20 mouse cellular contexts compared by ENCODE assay signal in the genomic region with DNA sequence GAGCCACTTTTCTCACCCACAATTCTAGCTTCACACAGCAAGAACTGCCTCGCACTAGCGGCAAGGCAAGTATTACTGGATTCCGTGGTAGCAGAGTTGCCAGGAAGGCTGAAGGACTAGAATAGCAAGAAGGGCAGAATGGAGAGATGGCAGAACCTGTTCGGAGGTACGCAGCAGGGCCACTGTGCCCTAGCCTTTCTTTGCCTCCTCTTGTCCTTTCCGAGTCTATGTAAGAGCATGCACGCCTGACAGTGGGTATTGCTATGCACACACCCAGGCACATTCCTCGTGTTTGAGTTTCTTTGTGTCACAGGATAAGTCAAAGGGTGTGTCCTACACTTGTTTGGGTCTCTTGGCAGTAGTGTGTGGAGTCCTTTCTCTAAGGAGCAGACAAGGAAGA.
DNase-seq lines count a peak whose midpoint lies in the region; ATAC-seq lines count a peak whose summit lies in the region.
"Had no signal": no experiment of that assay in that cellular context is flagged by ENCODE, and none has a peak within 500 bp of the region (broad histone marks: within the 10 kb centered on the region; RNA-seq: fewer than 3 reads in every experiment).

No protein-coding gene starts in this region.

- H3K27ac ChIP-seq in heart, embryonic 12.5 days (ENCODE audit: poor library complexity, severe bottlenecking) = peak overlapping the region; percentile 36; the same call in 1 of the 2 replicates
- no peak overlapping the region for H3K27ac ChIP-seq in heart, embryonic 11.5 days (ENCODE audit: low read depth, low read length)
- peak overlapping the region; percentile 37 for H3K27ac ChIP-seq in lung, embryonic 15.5 days
- H3K27ac ChIP-seq: embryonic facial prominence, embryonic 12.5 days; hindbrain, postnatal 0 days; limb, embryonic 12.5 days; macrophage had no signal

- no peak for DNase-seq in lung, postnatal 14 days
- DNase-seq in R1 (ENCODE audit: low read depth, low spot score) (peak; percentile 79), ZHBTc4 (ENCODE audit: low read depth, low spot score) (peak; percentile 81)
- DNase-seq in adrenal gland, postnatal 4 days (ENCODE audit: low spot score in 2 of 2) = no peak
- DNase-seq: adrenal gland, adult 2 months; cerebellum, postnatal 14 days; gastrocnemius, postnatal 14 days; kidney, postnatal 10 days; layer of hippocampus, postnatal 36 days; thymus, postnatal 25 days had no signal

- ATAC-seq in heart, embryonic 12.5 days (ENCODE audit: insufficient number of reproducible peaks, low FRiP score) = no peak
- no peak for ATAC-seq in heart, embryonic 11.5 days (replicated peaks; ENCODE audit: insufficient number of reproducible peaks, low FRiP score, low TSS enrichment)
- peak; percentile 37; the same call in 1 of the 2 replicates for ATAC-seq in lung, embryonic 15.5 days (ENCODE audit: borderline replicate concordance, extremely low read depth, low FRiP score, low TSS enrichment)
- ATAC-seq: forebrain, embryonic 14.5 days; hindbrain, postnatal 0 days; midbrain, embryonic 16.5 days; Patski had no signal

- peaks cover 83% of the 10 kb centered on the region for H3K4me1 ChIP-seq in heart, embryonic 12.5 days (replicated peaks)
- H3K4me1 ChIP-seq in heart, embryonic 11.5 days (ENCODE audit: control insufficient read depth, insufficient read depth, low read length) = peaks cover 54% of the 10 kb centered on the region
- H3K4me1 ChIP-seq in lung, embryonic 15.5 days = peaks cover 68% of the 10 kb centered on the region

- H3K9me3 ChIP-seq in heart, embryonic 12.5 days (replicated peaks) = no peaks in the 10 kb centered on the region
- H3K9me3 ChIP-seq in heart, embryonic 11.5 days (replicated peaks; ENCODE audit: control insufficient read depth, low read length) = no peaks in the 10 kb centered on the region
- H3K9me3 ChIP-seq in lung, embryonic 15.5 days = no peaks in the 10 kb centered on the region
- H3K9me3 ChIP-seq: embryonic facial prominence, embryonic 12.5 days; limb, embryonic 12.5 days had no signal

- no peaks in the 10 kb centered on the region for H3K36me3 ChIP-seq in heart, embryonic 12.5 days
- H3K36me3 ChIP-seq in heart, embryonic 11.5 days (ENCODE audit: control insufficient read depth, insufficient read depth, low read length) = no peaks in the 10 kb centered on the region
- H3K36me3 ChIP-seq in lung, embryonic 15.5 days = no peaks in the 10 kb centered on the region
- H3K36me3 ChIP-seq: embryonic facial prominence, embryonic 12.5 days; limb, embryonic 12.5 days had no signal

- H3K9ac ChIP-seq in heart, embryonic 12.5 days = no peak overlapping the region
- no peak overlapping the region for H3K9ac ChIP-seq in heart, embryonic 11.5 days (ENCODE audit: low read depth, low read length)
- no peak overlapping the region for H3K9ac ChIP-seq in lung, embryonic 15.5 days
- H3K9ac ChIP-seq: embryonic facial prominence, embryonic 12.5 days; limb, embryonic 12.5 days had no signal

- H3K4me3 ChIP-seq in heart, embryonic 12.5 days = no peak overlapping the region
- no peak overlapping the region for H3K4me3 ChIP-seq in heart, embryonic 11.5 days (ENCODE audit: low read depth, low read length)
- H3K4me3 ChIP-seq in lung, embryonic 15.5 days = no peak overlapping the region
- H3K4me3 ChIP-seq: embryonic facial prominence, embryonic 12.5 days; limb, embryonic 12.5 days had no signal

- H3K4me2 ChIP-seq in heart, embryonic 12.5 days = peak overlapping the region; percentile 9; the same call in 1 of the 2 replicates
- H3K4me2 ChIP-seq in heart, embryonic 11.5 days = no peak overlapping the region
- H3K4me2 ChIP-seq in lung, embryonic 15.5 days = no peak overlapping the region
- H3K4me2 ChIP-seq: embryonic facial prominence, embryonic 12.5 days; limb, embryonic 12.5 days had no signal

- WGBS in heart, embryonic 12.5 days = 64% methylated on average over 8 of the region's 8 CpGs
- 64% methylated on average over 8 of the region's 8 CpGs for WGBS in heart, embryonic 11.5 days (ENCODE audit: insufficient replicate concordance)
- WGBS in lung, embryonic 15.5 days = 52% methylated on average over 8 of the region's 8 CpGs

- 0 out of 2 replicates have a peak, but pooled peaks cover 3% of the 10 kb centered on the region for H3K27me3 ChIP-seq in heart, embryonic 12.5 days (replicated peaks)
- H3K27me3 ChIP-seq in heart, embryonic 11.5 days (ENCODE audit: control insufficient read depth, insufficient read depth, low read length) = no peaks in the 10 kb centered on the region
- no peaks in the 10 kb centered on the region for H3K27me3 ChIP-seq in lung, embryonic 15.5 days
- H3K27me3 ChIP-seq: embryonic facial prominence, embryonic 12.5 days; limb, embryonic 12.5 days; Patski had no signal

Comparison
In these comparisons a context has a peak if more than half of its experiments do, and no peak if none do; other contexts are left out.
1. DNase-seq: peak in R1 (single experiment) and ZHBTc4 (single experiment); none in lung, postnatal 14 days (single experiment) and adrenal gland, postnatal 4 days (0 of 2).